ENCODE assay signal across 9 mouse cellular contexts in the genomic region with DNA sequence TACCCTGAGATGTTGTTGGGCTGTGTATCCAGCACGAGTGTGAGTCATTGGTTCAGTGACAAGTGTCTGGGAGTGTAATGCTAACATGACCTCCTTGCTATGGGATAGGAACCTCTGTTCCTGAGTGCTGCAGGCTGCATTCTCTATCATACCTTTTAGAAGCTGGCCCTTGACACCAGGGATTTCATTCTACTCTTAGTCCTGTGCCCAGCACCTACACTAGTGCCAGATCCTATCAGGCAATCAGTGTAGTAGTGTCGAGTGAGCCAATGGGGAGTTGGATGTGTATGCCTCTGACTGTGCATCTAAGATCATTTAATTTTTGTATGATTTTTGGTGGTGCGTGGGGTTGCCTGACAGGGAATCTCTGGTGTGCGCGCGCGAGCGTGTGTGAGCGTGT. TPM values are rescaled to one million over a fixed set of nuclear protein-coding genes. Genes with fewer than 3 reads are reported as not detected.
DNase-seq lines count a peak whose midpoint lies in the region; ATAC-seq and TF ChIP-seq lines count a peak whose summit lies in the region.
"Had no signal": no experiment of that assay in that cellular context is flagged by ENCODE, and none has a peak within 500 bp of the region (broad histone marks: within the 10 kb centered on the region; RNA-seq: fewer than 3 reads in every experiment).

No protein-coding gene starts in this region.

- no peak for TF ChIP-seq CTCF in layer of hippocampus, adult 2 months (conservative IDR thresholded peaks at IDR 0.05)

- peak overlapping the region; percentile 90 for H3K4me3 ChIP-seq in layer of hippocampus, adult 2 months
- H3K4me3 ChIP-seq in embryonic facial prominence, embryonic 14.5 days (ENCODE audit: low read depth, low read length): peak overlapping the region; percentile 41
- H3K4me3 ChIP-seq in hindbrain, embryonic 15.5 days: peak overlapping the region; percentile 58
- H3K4me3 ChIP-seq in neural tube, embryonic 12.5 days: peak overlapping the region; percentile 76

- no peaks in the 10 kb centered on the region for H3K9me3 ChIP-seq in embryonic facial prominence, embryonic 14.5 days (ENCODE audit: control insufficient read depth, low read length)
- H3K9me3 ChIP-seq in hindbrain, embryonic 15.5 days: no peaks in the 10 kb centered on the region
- no peaks in the 10 kb centered on the region for H3K9me3 ChIP-seq in neural tube, embryonic 12.5 days

- H3K9ac ChIP-seq in embryonic facial prominence, embryonic 14.5 days (ENCODE audit: low read depth, low read length): no peak overlapping the region
- H3K9ac ChIP-seq in hindbrain, embryonic 15.5 days: peak overlapping the region; percentile 93
- H3K9ac ChIP-seq in neural tube, embryonic 12.5 days: peak overlapping the region; percentile 87

- no peaks in the 10 kb centered on the region for H3K36me3 ChIP-seq in embryonic facial prominence, embryonic 14.5 days (ENCODE audit: control insufficient read depth, insufficient read depth, low read length)
- no peaks in the 10 kb centered on the region for H3K36me3 ChIP-seq in hindbrain, embryonic 15.5 days
- H3K36me3 ChIP-seq in neural tube, embryonic 12.5 days: no peaks in the 10 kb centered on the region

- no peak for ATAC-seq in embryonic facial prominence, embryonic 14.5 days (ENCODE audit: low read depth)
- no peak for ATAC-seq in hindbrain, embryonic 15.5 days (ENCODE audit: low FRiP score, low read depth)
- peak; percentile 1; the same call in 1 of the 2 replicates for ATAC-seq in neural tube, embryonic 12.5 days (ENCODE audit: low FRiP score, low read depth)

- H3K27me3 ChIP-seq in embryonic facial prominence, embryonic 14.5 days (replicated peaks; ENCODE audit: control insufficient read depth, insufficient read depth, low read length): peaks cover 63% of the 10 kb centered on the region
- no peaks in the 10 kb centered on the region for H3K27me3 ChIP-seq in hindbrain, embryonic 15.5 days
- H3K27me3 ChIP-seq in neural tube, embryonic 12.5 days (replicated peaks): peaks cover 25% of the 10 kb centered on the region

- no peak for DNase-seq in layer of hippocampus, adult 2 months (ENCODE audit: low spot score in 2 of 2)
- DNase-seq in layer of hippocampus, adult 9-10 months (ENCODE audit: low spot score): no peak
- DNase-seq in embryonic facial prominence, embryonic 14.5 days (ENCODE audit: low spot score): no peak
- no peak for DNase-seq in adrenal gland, adult 2 months
- DNase-seq in layer of hippocampus, postnatal 36 days: no peak
- DNase-seq in gastrocnemius, postnatal 36 days: no peak
- DNase-seq: thymus, adult 2 months had no signal

- H3K4me2 ChIP-seq in embryonic facial prominence, embryonic 14.5 days (ENCODE audit: low read depth, low read length): peak overlapping the region; percentile 66
- peak overlapping the region; percentile 83 for H3K4me2 ChIP-seq in hindbrain, embryonic 15.5 days
- H3K4me2 ChIP-seq in neural tube, embryonic 12.5 days (replicated peaks): peak overlapping the region; percentile 78

- peak overlapping the region; percentile 94 for H3K27ac ChIP-seq in layer of hippocampus, adult 2 months
- H3K27ac ChIP-seq in embryonic facial prominence, embryonic 14.5 days (replicated peaks; ENCODE audit: low read depth, low read length): no peak overlapping the region
- peak overlapping the region; percentile 97 for H3K27ac ChIP-seq in hindbrain, embryonic 15.5 days (replicated peaks)
- H3K27ac ChIP-seq in neural tube, embryonic 12.5 days: peak overlapping the region; percentile 68; the same call in 1 of the 2 replicates

- 9% methylated on average over 9 of the region's 9 CpGs for WGBS in embryonic facial prominence, embryonic 14.5 days
- 6% methylated on average over 9 of the region's 9 CpGs for WGBS in hindbrain, embryonic 15.5 days
- 11% methylated on average over 9 of the region's 9 CpGs for WGBS in neural tube, embryonic 12.5 days

- peaks cover 16% of the 10 kb centered on the region for H3K4me1 ChIP-seq in embryonic facial prominence, embryonic 14.5 days (ENCODE audit: control insufficient read depth, insufficient read depth, low read length)
- H3K4me1 ChIP-seq in hindbrain, embryonic 15.5 days (replicated peaks): peaks cover 43% of the 10 kb centered on the region
- H3K4me1 ChIP-seq in neural tube, embryonic 12.5 days: peaks cover 49% of the 10 kb centered on the region

- intact Hi-C loops in gastrocnemius, postnatal 36 days (cut with DNase I): no loop called here

RNA-seq across cellular contexts. Expression of a gene that starts 0.5 kb away (rescaled TPM):
- 100 to 1,000 TPM; 234 to 238 TPM for total RNA-seq in layer of hippocampus, adult 2 months (2021)
- polyA plus RNA-seq in embryonic facial prominence, embryonic 14.5 days (2014; fragmentation: Nextera tagmentation; extraction: Ambion mirVana): 32.1 and 35.6 TPM in 2 replicates
- 784 and 959 TPM in 2 replicates for polyA plus RNA-seq in hindbrain, embryonic 15.5 days (2015; fragmentation: Nextera tagmentation; extraction: Ambion mirVana)
- 660 and 714 TPM in 2 replicates for polyA plus RNA-seq in neural tube, embryonic 12.5 days (2016; fragmentation: Nextera tagmentation; extraction: Ambion mirVana)
- total RNA-seq in adrenal gland, adult 2 months (2021): 1 to 10 TPM; 7.2 to 9.7 TPM
- polyA plus RNA-seq in adrenal gland, adult 2 months (2012; rRNA removed): 8.7 and 9.9 TPM in 2 replicates
- total RNA-seq in layer of hippocampus, postnatal 36 days (2021): 100 to 1,000 TPM; 239 to 241 TPM
- under 1 TPM in 1 of 2 experiments, not detected in 1; 0.38 TPM for total RNA-seq in gastrocnemius, postnatal 36 days (2021)

Comparison
In these comparisons a context has a peak if more than half of its experiments do, and no peak if none do; other contexts are left out.
1. RNA of a gene that starts 0.5 kb away (total RNA-seq): 239 to 241 TPM in layer of hippocampus, postnatal 36 days and 234 to 238 TPM in layer of hippocampus, adult 2 months; 7.2 to 9.7 TPM in adrenal gland, adult 2 months and 0.38 TPM in gastrocnemius, postnatal 36 days; every median in the first group is over 10 times any median in the second.
2. Peak in every context shown above with its lines, with median percentiles within 50 percentile points of each other: H3K4me3 ChIP-seq and H3K4me2 ChIP-seq.